Mouse (Mus musculus) forebrain, embryonic 11.5 days (tissue): ENCODE measurements at regions not wholly inside any gene's neighbourhood (a gene's known extent, or its start where the extent isn't known, plus 50 kb on each side); places are given as distances from the start of the nearest gene placed in this dataset.

Experiments used
- ATAC-seq: fragments of 200-750 bp; cut with Nextera tagmentation; replicated peaks from 2 replicates; pipeline ENCODE4 v1.8.0; 2017; ENCODE audit warnings: moderate TSS enrichment; ENCODE audit not compliant: low FRiP score
- DNase-seq: peaks from one replicate; pipeline ENCODE4 v3.0.0-alpha.2; 2017; ENCODE audit warnings: low spot score
- H3K27ac ChIP-seq: fragments of 300-500 bp; sonication (generic); 2 replicates; pipeline ENCODE4 v1.5.1; 2014; ENCODE audit warnings: low read depth, low read length
- H3K27me3 ChIP-seq: fragments of 300-500 bp; sonication (generic); 2 replicates; pipeline ENCODE4 v1.6.1; 2014; ENCODE audit warnings: mild to moderate bottlenecking, low read length, mixed read lengths; ENCODE audit not compliant: control insufficient read depth, insufficient read depth
- H3K36me3 ChIP-seq: fragments of 300-500 bp; sonication (generic); 2 replicates; pipeline ENCODE4 v1.6.1; 2014; ENCODE audit warnings: mild to moderate bottlenecking, low read length, moderate library complexity, mixed read lengths; ENCODE audit not compliant: control insufficient read depth, insufficient read depth
- H3K4me1 ChIP-seq: fragments of 300-500 bp; sonication (generic); replicated peaks from 2 replicates; pipeline ENCODE4 v1.6.1; 2014; ENCODE audit warnings: low read length, mixed read lengths; ENCODE audit not compliant: control insufficient read depth, insufficient read depth
- H3K4me2 ChIP-seq: fragments of 300-500 bp; sonication (generic); 2 replicates; pipeline ENCODE4 v1.6.1; 2014; ENCODE audit warnings: low read depth, mild to moderate bottlenecking, low read length, moderate library complexity, mixed read lengths; ENCODE audit not compliant: severe bottlenecking
- H3K4me3 ChIP-seq: fragments of 300-500 bp; sonication (generic); 2 replicates; pipeline ENCODE4 v1.5.1; 2014; ENCODE audit warnings: low read depth, low read length
- H3K9ac ChIP-seq: fragments of 300-500 bp; sonication (generic); 2 replicates; pipeline ENCODE4 v1.6.1; 2014; ENCODE audit warnings: low read length
- H3K9me3 ChIP-seq: fragments of 300-500 bp; sonication (generic); 2 replicates; pipeline ENCODE4 v1.6.1; 2016; ENCODE audit warnings: low read length, mixed read lengths; ENCODE audit not compliant: control insufficient read depth
- WGBS: fragments of 180-500 bp; shearing (Covaris S2); extraction: QIAGEN DNeasy Blood & Tissue Kit; methylation state at CpG from one replicate; pipeline ENCODE4 v1.1.7; 2014; 5-methylcytosine and 5-hydroxymethylcytosine counted together

- no peak overlapping the region for H3K27ac ChIP-seq
- no peak for ATAC-seq
- no peak overlapping the region for H3K9ac ChIP-seq
- H3K4me3 ChIP-seq, result no peak overlapping the region
- no peaks in the 10 kb centered on the region for H3K36me3 ChIP-seq
- H3K9me3 ChIP-seq, result no peaks in the 10 kb centered on the region
- H3K4me1 ChIP-seq, result no peaks in the 10 kb centered on the region
- 95% methylated on average over 3 of the region's 3 CpGs for WGBS
- no peaks in the 10 kb centered on the region for H3K27me3 ChIP-seq
- no peak for DNase-seq
- no peak overlapping the region for H3K4me2 ChIP-seq
These were observed 273.7 kb upstream of the Gm5148 start for GRCm38 (mm10) chr3:37997998-37998397.

- no peaks in the 10 kb centered on the region for H3K4me1 ChIP-seq
- H3K27me3 ChIP-seq, result no peaks in the 10 kb centered on the region
- no peaks in the 10 kb centered on the region for H3K9me3 ChIP-seq
- no peaks in the 10 kb centered on the region for H3K36me3 ChIP-seq
- no peak overlapping the region for H3K4me2 ChIP-seq
- DNase-seq, result no peak
- no peak overlapping the region for H3K4me3 ChIP-seq
- 92% methylated on average over 6 of the region's 6 CpGs for WGBS
- H3K9ac ChIP-seq, result no peak overlapping the region
- no peak overlapping the region for H3K27ac ChIP-seq
- no peak for ATAC-seq
These were observed 265.7 kb upstream of the Gm5148 start for GRCm38 (mm10) chr3:37989992-37990391.

- no peak overlapping the region for H3K9ac ChIP-seq
- H3K4me3 ChIP-seq, result no peak overlapping the region
- DNase-seq (no peak), ATAC-seq (no peak)
- H3K4me1 ChIP-seq, result no peaks in the 10 kb centered on the region
- no peak overlapping the region for H3K4me2 ChIP-seq
- WGBS, result 81% methylated on average over 20 of the region's 20 CpGs
- no peaks in the 10 kb centered on the region for H3K36me3 ChIP-seq
- no peaks in the 10 kb centered on the region for H3K9me3 ChIP-seq
- no peak overlapping the region for H3K27ac ChIP-seq
- H3K27me3 ChIP-seq, result no peaks in the 10 kb centered on the region
These were observed 263.6 kb upstream of the Gm5148 start for GRCm38 (mm10) chr3:37987775-37988505.

GRCm38 (mm10) chr3:37987007-37987774, 262.9 kb upstream of the Gm5148 start:
- H3K4me2 ChIP-seq, result no peak overlapping the region
- H3K4me3 ChIP-seq, result no peak overlapping the region
- no peaks in the 10 kb centered on the region for H3K27me3 ChIP-seq
- H3K9me3 ChIP-seq, result no peaks in the 10 kb centered on the region
- ATAC-seq, result no peak
- no peaks in the 10 kb centered on the region for H3K4me1 ChIP-seq
- no peak for DNase-seq
- 63% methylated on average over 14 of the region's 14 CpGs for WGBS
- no peak overlapping the region for H3K27ac ChIP-seq
- H3K36me3 ChIP-seq, result no peaks in the 10 kb centered on the region
- H3K9ac ChIP-seq, result no peak overlapping the region

- no peaks in the 10 kb centered on the region for H3K27me3 ChIP-seq
- no peak for DNase-seq
These were observed 260.4 kb upstream of the Gm5148 start for GRCm38 (mm10) chr3:37984706-37985105.

GRCm38 (mm10) chr3:37981481-37982180, 257.3 kb upstream of the Gm5148 start:
- Histone ChIP-seq H3K4me2 (no peak overlapping the region), H3K9ac (no peak overlapping the region), H3K4me1 (no peaks in the 10 kb centered on the region; the same call in 1 of the 2 replicates), H3K27ac (no peak overlapping the region), H3K27me3 (no peaks in the 10 kb centered on the region), H3K9me3 (no peaks in the 10 kb centered on the region), H3K4me3 (no peak overlapping the region), H3K36me3 (no peaks in the 10 kb centered on the region)
- 61% methylated on average over 7 of the region's 7 CpGs for WGBS
- DNase-seq, result no peak
- no peak for ATAC-seq

More at GRCm38 (mm10) chr3:37984706-37985105, 260.4 kb upstream of the Gm5148 start:
- WGBS, result 91% methylated on average over 9 of the region's 9 CpGs
- H3K9me3 ChIP-seq, result no peaks in the 10 kb centered on the region
- H3K27ac ChIP-seq, result no peak overlapping the region
- no peak overlapping the region for H3K4me2 ChIP-seq
- H3K4me3 ChIP-seq, result no peak overlapping the region
- ATAC-seq, result no peak
- H3K4me1 ChIP-seq, result no peaks in the 10 kb centered on the region; the same call in 1 of the 2 replicates
- no peak overlapping the region for H3K9ac ChIP-seq
- no peaks in the 10 kb centered on the region for H3K36me3 ChIP-seq

GRCm38 (mm10) chr3:37979871-37980270, 255.6 kb upstream of the Gm5148 start:
- H3K4me2 ChIP-seq, result no peak overlapping the region
- H3K9ac ChIP-seq, result no peak overlapping the region
- H3K4me3 ChIP-seq, result no peak overlapping the region
- DNase-seq (peak; percentile 57), ATAC-seq (no peak)
- H3K27ac ChIP-seq, result no peak overlapping the region
- WGBS, result 51% methylated on average over 5 of the region's 5 CpGs
- no peaks in the 10 kb centered on the region for H3K36me3 ChIP-seq
- H3K27me3 ChIP-seq, result no peaks in the 10 kb centered on the region
- peaks cover 7% of the 10 kb centered on the region; the same call in 1 of the 2 replicates for H3K4me1 ChIP-seq
- no peaks in the 10 kb centered on the region for H3K9me3 ChIP-seq

GRCm38 (mm10) chr3:37978481-37978880, 254.2 kb upstream of the Gm5148 start:
- Histone ChIP-seq H3K36me3 (no peaks in the 10 kb centered on the region), H3K27ac (no peak overlapping the region), H3K4me3 (no peak overlapping the region), H3K9ac (no peak overlapping the region), H3K27me3 (no peaks in the 10 kb centered on the region), H3K9me3 (no peaks in the 10 kb centered on the region), H3K4me2 (no peak overlapping the region), H3K4me1 (peaks cover 7% of the 10 kb centered on the region; the same call in 1 of the 2 replicates)
- DNase-seq (no peak), ATAC-seq (no peak)
- 44% methylated on average over 6 of the region's 6 CpGs for WGBS
